Mouse (Mus musculus) heart, postnatal 14 days (tissue): Measurements from ENCODE around the gene Atad2b. TPM values are rescaled to one million over a fixed set of nuclear protein-coding genes. Genes with fewer than 3 reads are reported as not detected.

Experiments used
- DNase-seq, 2 experiments: peaks; one replicate each; pipeline ENCODE4 v3.0.0; 2021 to 2022
- intact Hi-C: fragments of 180-260 bp; cut with DNase I; formaldehyde crosslinking; loops from one replicate; pipeline ENCODE4 v1.15.1; 2025
- total RNA-seq, 2 experiments: library from RNA; stranded (reverse); gene quantifications; 2 replicates each; pipeline ENCODE4 v1.2.3; 2021

Atad2b gene
- total RNA-seq, 2 experiments from 2014 or later, result 23.7 to 23.8 TPM

DNA sequence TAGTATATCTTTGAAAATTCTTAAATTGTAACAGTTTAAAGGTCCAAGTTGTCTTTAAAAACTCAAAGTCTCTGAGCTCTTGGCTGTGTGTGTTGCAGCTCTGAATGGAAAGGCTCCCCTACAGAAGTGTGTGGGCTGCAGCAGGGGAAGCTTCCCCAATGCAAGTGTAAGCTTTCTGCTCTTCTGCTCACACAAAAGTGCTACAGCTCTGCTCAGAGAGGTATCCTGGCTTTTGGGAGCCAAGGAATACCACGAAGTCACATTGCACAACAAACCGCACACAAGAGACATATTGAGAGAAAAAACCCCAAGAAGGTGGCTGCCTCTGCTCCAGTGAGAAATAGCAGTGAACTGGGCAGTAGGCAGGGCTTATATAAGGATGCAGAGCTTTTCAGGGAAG is 120.9 kb downstream of the Atad2b start:
- no peak for DNase-seq
- intact Hi-C loops, result no loop called here

GRCm38 (mm10) chr12:5044141-5044540 is 127.0 kb downstream of the Atad2b start:
- intact Hi-C loops, result no loop called here
- no peak for DNase-seq

DNA sequence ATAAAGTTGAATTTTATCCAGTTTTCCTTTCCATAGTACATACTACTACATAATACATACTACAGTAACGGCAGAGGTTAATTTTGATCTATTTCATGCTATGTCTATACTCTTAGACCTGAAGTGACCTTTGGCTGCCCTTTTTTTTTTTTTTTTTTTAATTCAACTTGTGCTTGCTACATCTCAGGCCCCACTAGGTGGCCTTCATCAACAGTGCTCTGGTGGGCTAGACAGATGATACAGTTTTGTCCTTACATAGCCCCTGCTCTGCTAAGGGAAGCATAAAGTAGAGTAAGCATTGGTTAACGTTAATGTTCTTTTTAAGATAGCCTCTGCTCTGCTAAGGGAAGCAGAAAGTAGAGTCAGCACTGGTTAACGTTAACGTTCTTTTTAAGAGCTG is 131.0 kb downstream of the Atad2b start:
- intact Hi-C loops, result no loop called here
- no peak for DNase-seq

DNA sequence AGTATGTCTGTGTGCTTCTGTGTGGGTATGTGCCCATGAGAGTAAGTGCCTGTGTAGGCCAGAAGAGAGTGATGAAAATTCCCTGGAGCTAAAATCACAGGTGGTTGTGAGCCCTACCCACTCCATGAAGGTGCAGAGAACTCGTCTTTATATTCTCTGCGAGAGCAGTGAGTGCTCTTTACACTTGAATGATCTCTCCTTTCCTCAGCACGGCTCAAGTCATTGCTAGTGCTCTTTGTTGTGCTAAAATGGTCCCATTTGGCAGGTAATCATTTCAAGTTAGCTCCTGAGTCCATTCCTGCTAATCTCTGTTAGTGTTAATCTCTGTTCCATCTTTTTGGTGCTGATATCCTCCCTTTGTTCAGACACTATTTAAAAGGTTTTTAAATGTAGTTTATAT is 150.4 kb downstream of the Atad2b start:
- intact Hi-C loops, result no loop called here

GRCm38 (mm10) chr12:5070131-5070530 is 153.0 kb downstream of the Atad2b start:
- intact Hi-C loops, result no loop called here
- no peak for DNase-seq

More for the DNA sequence above, 150.4 kb downstream of the Atad2b start:
- DNase-seq, result no peak

- intact Hi-C loops, result no loop called here
- peak; percentile 4 to 13 for DNase-seq
Observed at GRCm38 (mm10) chr12:5073191-5073590, 156.0 kb downstream of the Atad2b start.

DNA sequence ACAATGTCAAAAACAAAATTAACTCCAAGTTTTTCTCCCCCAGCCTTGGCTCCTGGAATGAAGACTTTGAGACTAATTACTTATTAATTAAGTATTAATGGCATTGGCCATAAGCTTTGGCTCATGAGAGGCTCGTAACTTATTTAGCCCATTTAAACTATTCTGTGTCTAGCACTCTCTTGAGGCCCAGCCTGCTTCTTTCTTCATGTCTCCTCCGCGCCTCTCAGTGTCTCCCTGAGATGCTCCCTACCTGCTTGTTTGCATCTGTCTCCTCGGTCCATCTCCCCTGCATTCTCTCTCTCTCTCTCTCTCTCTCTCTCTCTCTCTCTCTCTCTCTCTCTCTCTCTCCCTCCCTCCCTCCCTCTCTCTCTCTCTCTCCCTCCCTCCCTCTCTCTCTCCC is 164.3 kb downstream of the Atad2b start:
- intact Hi-C loops, result no loop called here
- no peak for DNase-seq

- intact Hi-C loops, result no loop called here
- DNase-seq, result no peak
Observed at GRCm38 (mm10) chr12:5084714-5085113, 167.6 kb downstream of the Atad2b start.

DNA sequence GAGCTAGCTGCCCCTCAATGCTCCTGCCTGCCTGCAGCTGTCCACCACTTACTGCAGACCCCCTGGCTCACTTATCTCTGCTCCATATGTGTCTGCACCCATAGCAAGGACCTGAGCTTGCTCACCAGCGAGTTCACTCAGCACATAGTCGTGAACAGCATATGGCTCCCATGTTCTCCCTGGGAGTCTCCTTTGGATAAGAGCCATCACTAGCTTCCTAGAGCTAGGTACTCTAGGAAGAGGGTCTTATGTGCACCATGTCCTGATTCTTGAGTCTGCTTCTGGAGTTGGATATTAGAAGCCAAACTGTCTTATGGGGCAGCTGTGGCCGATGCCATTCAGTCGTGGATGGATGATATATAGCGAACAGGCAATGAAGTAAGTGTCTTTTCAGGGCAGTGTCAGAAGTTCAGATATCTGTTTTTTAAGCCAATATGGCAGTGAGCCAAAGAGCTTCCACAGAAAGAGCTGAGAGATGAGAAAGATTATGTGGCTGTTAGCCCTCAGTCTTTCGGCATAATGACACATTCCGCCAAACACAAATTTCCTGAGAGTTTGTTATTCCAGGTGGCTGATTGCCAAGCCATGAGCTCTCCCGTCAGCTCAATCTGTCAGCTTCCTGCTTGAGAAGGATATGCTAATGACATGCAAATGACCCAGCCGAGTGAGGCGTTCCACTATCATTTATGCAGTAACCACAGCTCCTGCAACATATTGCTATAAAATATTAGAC is 170.8 kb downstream of the Atad2b start:
- intact Hi-C loops, result no loop called here

GRCm38 (mm10) chr12:5088639-5089038 is 171.5 kb downstream of the Atad2b start:
- intact Hi-C loops, result no loop called here
- DNase-seq, result no peak

More for the DNA sequence above, 170.8 kb downstream of the Atad2b start:
- peak; percentile 23 to 58 for DNase-seq

Other genes with a start within 250 kb of the Atad2b start
- gene Fam228a, start 178.9 kb upstream of the Atad2b start, total RNA-seq, result under 1 TPM; 0.10 to 0.19 TPM
- 1 to 10 TPM; 1.6 to 2.0 TPM for gene Pfn4, start 148.3 kb upstream of the Atad2b start, total RNA-seq
- gene Fam228b, start 148.1 kb upstream of the Atad2b start, total RNA-seq, result 1 to 10 TPM; 4.0 to 5.1 TPM
- gene Sf3b6, start 99.8 kb upstream of the Atad2b start, total RNA-seq, result 10 to 100 TPM; 48.1 to 54.1 TPM
- 1 to 10 TPM; 2.8 to 2.9 TPM for gene Fkbp1b, start 75.8 kb upstream of the Atad2b start, total RNA-seq
- 1 to 10 TPM; 8.1 to 9.0 TPM for gene Wdcp, start 74.0 kb upstream of the Atad2b start, total RNA-seq
- gene Mfsd2b, start 43.0 kb upstream of the Atad2b start, total RNA-seq, result under 1 TPM; 0.68 to 0.86 TPM
- 10 to 100 TPM; 52.8 to 55.6 TPM for gene Ubxn2a, start 9.6 kb upstream of the Atad2b start, total RNA-seq